Mouse (Mus musculus) gastrocnemius, postnatal 14 days (tissue): ENCODE results near the gene Bcan. TPM values are rescaled to one million over a fixed set of nuclear protein-coding genes. Genes with fewer than 3 reads are reported as not detected.
A peak's percentile ranks its signal among the peaks of the same experiment; 100 is the strongest.

ENCODE experiments used
- DNase-seq: peaks from one replicate; pipeline ENCODE4 v3.0.0; 2021; ENCODE audit warnings: mixed read lengths
- intact Hi-C: fragments of 180-260 bp; cut with DNase I; formaldehyde crosslinking; loops from one replicate; pipeline ENCODE4 v1.15.1; 2025; ENCODE audit warnings: low total_unique reads
- total RNA-seq, 2 experiments: library from RNA; stranded (reverse); gene quantifications; 2 replicates each; pipeline ENCODE4 v1.2.3; 2021

Bcan gene
- total RNA-seq, 2 experiments from 2014 or later: 0.08 to 0.16 TPM

DNA sequence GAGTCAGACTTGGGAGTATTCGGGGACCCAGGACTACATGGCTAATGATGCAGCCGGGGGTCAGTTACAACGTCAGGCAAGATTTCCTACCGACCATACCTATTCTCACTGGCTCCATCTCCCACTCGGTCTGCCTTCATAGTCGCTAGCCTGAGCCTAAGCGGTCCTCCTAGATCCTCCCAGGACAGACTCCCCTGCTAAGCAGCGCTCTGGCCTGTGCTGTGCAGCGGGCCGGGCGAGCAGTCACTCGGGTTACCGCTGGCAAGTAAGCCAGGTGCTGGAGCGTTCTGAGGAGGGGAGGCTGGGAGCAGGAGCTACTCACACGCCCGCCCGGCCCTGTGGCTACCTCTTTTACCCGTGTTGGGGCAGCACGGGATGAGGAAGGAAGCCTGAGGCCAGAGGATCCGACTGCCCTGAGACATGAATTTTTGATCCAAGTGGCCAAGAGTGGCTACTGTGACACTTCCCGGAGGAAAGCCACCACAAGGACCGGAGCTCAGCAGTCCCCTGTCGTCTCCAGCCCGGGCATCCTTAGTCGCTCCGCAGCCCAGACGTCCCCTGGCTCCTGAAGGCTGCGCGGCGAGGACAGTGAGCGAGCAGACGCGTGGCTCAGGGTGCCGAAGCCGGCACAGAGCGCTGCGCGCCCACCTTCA lies 661 bp downstream of the Bcan start:
- no peak for DNase-seq
- intact Hi-C loops: no loop called here

DNA sequence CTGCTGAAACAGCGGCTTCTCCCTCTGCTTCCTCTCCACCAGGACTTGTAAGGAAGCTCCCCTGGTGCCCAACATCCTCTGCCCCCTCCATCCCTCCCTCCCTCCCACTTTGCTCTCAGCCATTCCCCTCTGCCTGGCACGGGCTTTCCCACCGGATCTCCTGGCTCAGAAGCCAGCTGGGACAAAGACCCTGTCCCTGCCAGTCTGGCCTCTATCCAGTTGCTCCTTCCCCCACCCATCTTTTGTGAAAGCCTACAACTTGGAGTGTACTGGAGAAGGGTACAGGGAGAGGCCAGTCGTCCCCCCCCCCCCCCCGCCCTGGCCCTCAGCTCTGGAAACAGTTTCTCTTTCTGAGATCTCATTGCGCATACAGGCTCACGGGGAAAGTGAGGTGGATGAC lies 1.3 kb downstream of the Bcan start:
- intact Hi-C loops: no loop called here
- no peak for DNase-seq

DNA sequence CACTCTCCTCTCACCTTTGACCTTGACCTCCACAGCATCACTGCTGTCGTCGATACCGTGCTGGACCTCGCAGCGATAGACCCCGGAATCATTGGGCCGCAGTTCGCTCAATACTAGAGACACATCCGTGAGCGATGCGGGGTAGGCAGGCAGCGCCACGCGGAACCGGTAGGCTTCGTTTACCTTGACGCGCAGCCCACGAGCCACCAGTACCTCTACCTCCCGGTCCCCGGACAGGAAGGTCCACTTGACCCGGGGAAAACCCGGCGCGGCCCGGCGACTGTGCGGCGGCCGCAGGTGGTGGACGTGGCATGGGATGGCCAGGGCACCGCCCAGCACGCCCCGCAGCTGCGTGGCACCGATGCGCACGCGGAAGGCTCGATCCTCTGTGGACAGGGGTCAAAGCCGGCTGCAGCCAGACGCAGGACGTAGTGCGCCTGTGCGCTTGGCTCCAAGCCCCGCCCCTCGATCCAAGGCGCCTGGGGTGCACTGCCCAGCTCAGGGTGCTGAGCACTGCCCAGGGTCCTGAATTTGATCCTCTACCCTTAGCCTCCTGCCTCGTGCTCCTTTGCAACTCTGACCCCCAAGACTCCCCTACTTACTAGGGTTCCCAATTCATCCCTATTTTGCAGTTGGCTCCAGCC lies 2.9 kb downstream of the Bcan start:
- no peak for DNase-seq

DNA sequence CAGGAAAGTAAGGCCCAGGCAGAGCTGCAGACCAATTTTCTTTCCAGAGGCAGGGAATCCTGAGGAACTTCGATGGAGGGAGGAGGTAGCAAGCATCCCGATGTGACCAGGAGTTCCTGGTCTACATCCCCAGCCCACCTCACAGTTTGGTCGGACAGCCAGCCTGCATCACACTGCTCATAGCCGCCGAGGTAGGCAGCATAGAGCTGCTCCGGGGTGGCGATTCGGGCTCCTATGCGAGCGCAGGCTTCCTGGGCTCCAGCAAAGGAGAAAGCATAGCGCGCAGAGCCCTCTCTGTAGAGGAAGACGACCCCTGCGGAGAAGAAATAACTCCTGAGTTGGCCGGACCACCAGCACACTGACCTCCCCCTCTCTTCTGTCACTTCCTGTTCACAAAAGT lies 3.6 kb downstream of the Bcan start:
- DNase-seq: no peak
- intact Hi-C loops: no loop called here

More for the DNA sequence above, 2.9 kb downstream of the Bcan start:
- intact Hi-C loops: no loop called here

DNA sequence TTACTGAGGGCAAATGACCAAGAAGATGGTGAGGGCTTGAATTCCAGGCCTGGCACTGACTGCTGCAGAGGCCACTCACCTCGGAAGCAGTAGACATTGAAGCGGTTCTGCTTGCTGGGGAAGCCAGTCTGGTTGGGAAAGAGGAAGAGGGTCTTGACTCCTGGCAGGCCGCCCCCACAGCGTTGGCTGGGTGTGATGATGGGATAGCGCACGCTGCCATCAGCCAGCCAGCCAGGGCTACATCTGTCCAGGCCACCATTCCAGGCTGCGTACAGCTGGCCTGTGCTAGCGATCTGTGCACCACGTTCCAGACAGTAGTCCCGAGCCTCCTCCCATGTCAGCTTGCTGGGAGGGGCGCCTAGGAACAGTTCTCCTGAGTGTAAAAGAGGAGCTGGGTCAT lies 4.7 kb downstream of the Bcan start:
- intact Hi-C loops: no loop called here
- DNase-seq: no peak

DNA sequence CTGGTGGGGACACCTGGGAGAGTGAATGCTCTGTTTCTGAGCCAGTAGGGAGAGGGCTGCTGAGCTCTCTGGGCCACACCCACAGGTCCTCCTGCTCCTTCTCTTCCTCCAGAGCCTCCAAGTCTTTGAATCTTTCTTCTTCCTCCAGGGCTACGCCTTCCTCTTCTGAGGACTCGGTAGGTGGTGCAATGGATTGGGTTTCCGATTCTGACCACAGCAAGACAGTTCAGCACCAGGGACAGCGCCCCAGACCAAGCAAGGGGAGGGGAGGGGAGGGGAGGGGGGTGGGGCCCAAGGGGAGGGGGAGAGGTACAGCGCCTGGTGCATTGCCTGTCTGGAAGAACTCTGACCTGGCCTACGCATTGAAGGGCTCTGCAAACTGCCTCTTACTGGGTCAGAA lies 6.6 kb downstream of the Bcan start:
- no peak for DNase-seq
- intact Hi-C loops: no loop called here

DNA sequence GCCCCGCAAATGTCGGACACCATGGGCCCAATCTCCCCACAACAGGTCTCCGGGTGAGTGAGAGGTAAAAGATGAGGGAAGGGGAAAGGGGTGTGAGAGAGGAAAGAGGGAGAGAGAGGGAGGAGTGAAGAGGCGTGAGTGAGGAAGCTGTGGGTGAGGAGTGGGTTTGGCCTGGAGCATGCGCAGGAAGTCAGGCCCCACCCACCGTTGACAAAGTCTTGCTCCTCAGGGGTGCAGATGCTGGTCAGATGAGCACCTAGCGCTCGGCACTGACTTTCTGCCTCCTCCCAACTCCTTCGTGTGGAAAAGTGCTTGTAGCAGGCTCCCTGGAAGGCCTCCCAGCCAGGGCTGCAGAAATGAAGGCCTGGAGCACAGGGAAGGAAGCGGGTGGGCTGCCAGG lies 10.1 kb downstream of the Bcan start:
- intact Hi-C loops: loop anchor here (10.0 kb wide), 1 partner anchor 55 kb away; the partner anchor contains the start of genes Isg20l2 and Rrnad1
- DNase-seq: no peak

DNA sequence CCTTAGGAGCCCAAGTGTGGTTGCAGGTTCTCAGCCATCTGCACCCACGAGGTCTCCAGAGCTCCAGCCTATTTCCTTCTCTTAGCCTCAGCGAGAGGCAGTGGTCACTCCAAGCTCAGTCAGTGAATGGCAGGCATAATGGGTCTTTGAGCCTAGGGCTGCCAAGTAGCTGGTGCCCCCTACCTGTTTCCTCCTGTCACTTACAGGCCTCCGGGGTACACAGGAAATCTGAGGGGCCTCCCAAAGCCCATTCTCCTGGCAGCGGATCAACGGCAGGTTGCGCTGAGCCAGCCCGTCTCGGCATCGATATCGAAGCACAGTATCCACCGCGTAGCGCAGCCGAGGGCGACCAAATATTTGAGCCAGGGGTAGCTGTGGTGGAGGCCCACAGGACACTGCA lies 12.0 kb downstream of the Bcan start:
- DNase-seq: no peak
- intact Hi-C loops: loop anchor here (10.0 kb wide), 1 partner anchor 53 kb away; the partner anchor contains the start of genes Isg20l2 and Rrnad1

DNA sequence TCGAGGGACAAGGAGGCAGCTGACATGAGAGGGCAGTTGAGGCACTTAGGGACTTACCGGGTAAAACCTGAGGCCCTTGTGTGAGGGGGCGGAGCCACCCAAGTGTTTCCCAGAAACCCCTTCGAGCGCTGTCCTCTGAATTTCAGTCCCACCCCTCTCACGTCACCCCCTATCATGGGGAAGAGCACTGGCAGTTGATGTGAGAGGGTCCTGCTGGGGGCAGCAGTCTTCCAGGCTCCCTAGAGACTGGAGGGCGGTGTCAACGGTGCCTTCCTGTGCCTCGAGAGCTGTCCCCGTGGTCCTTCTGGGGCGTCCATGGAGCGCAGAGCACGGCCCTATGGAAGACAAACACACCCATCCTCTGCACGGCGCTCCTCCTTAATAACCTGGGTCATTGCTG lies 12.4 kb downstream of the Bcan start:
- intact Hi-C loops: loop anchor here (10.0 kb wide), 1 partner anchor 53 kb away; the partner anchor contains the start of genes Isg20l2 and Rrnad1
- no peak for DNase-seq

DNA sequence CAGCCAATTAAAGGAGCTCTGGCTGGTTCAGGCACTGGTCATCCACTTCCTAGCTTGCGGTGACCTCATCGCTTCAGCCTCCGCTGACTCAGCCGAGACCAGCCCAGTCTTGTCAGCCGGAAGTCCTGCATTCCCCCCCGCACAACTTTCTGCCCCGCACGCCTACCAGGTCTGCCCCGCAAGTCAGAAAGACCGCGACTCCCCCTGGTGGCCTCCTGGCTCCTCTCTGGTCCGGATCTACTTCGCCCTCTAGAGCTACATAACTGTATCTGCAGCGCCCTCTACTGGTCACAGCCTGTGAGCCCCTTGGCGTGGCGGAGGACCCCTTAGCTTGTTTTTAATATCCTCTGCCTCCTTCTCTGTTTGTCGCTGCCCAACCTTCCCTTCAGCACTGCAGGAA lies 13.2 kb downstream of the Bcan start:
- intact Hi-C loops: loop anchor here (10.0 kb wide), 1 partner anchor 52 kb away; the partner anchor contains the start of genes Isg20l2 and Rrnad1
- peak; percentile 97 for DNase-seq

DNA sequence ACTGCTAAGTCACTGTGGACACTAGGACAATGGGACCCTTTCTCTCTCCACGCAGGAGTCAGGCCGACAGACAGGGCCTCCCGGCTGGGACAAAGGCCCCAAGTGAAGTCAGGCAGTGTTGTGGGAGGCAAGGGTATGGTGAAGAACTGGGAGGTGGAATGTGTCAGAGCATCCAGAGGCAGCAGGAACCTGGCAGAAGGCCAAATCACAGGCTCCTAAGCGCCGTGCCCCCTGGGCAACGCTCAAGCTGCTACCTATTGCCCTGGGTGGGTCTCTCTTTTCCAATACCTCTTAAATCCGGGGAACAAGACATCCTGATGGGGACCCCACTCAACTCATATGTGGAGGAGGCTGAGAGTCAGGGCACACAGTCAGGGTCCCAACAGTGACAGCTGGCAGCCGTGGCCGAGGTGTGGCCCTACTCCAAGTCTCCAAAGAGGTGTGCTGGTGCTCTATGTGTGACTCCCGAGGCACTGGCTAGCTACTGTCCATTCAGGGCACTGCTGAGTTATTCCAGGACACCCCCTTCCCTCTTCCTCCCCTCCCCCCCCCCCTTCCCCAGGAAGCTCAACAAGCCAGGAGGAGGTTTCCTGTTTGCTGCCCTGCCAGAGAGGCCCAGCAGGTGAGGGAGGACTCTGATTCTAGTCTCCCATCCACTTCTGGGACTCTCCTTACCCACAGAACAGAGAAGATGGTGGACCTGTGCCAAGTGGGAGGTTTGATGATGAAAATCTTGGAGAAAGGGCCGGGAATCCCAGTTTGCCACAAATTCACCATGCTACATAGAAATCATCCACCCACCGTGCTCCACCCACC lies 14.3 kb downstream of the Bcan start:
- DNase-seq: no peak
- intact Hi-C loops: loop anchor here (2.0 to 10.0 kb wide), 2 partner anchors 15 to 51 kb away; partner anchors contain the start of genes Isg20l2, Nes and Rrnad1

DNA sequence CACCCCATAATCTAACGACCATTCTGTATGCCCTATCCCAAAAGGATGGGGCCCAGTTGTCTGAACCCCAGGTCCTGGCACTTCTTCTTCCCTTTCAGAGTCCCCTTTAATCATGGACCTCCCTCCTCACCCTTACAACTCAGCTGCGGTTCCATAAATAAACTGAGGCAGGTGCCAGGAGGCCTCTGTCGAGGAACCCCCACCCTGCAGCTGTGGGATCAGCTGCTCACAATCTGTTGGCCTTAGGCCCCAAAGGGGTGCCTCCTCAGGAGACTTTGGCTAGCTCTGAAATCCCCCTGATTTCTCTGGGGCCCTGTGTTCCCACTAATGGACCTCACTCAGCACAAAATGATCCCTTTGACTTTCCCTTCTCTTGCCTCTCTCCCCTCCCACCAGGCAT lies 15.9 kb downstream of the Bcan start:
- intact Hi-C loops: loop anchor here (2.0 to 10.0 kb wide), 2 partner anchors 13 to 49 kb away; partner anchors contain the start of genes Isg20l2, Nes and Rrnad1
- no peak for DNase-seq

DNA sequence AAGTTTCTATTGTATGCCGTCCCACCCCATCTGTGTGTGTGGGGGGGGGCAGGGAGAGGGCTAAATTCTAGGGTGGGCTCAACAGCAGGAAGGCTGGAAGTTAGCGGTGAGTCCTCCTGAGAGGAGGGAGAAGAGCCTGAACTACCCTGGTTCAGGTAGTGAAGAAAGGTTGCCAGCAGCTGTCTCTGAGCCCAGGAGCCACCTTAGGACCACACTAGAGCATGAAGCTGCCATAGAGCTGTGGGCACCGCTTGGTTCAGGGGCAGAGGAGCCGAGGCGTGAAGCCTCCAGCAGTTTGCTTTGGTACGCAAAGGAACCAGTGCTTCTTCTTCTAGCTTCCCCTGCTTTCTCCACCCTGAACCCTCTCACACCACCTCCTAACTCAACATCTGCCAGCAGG lies 16.4 kb downstream of the Bcan start:
- intact Hi-C loops: loop anchor here (2.0 to 10.0 kb wide), 2 partner anchors 13 to 49 kb away; partner anchors contain the start of genes Isg20l2, Nes and Rrnad1
- no peak for DNase-seq

DNA sequence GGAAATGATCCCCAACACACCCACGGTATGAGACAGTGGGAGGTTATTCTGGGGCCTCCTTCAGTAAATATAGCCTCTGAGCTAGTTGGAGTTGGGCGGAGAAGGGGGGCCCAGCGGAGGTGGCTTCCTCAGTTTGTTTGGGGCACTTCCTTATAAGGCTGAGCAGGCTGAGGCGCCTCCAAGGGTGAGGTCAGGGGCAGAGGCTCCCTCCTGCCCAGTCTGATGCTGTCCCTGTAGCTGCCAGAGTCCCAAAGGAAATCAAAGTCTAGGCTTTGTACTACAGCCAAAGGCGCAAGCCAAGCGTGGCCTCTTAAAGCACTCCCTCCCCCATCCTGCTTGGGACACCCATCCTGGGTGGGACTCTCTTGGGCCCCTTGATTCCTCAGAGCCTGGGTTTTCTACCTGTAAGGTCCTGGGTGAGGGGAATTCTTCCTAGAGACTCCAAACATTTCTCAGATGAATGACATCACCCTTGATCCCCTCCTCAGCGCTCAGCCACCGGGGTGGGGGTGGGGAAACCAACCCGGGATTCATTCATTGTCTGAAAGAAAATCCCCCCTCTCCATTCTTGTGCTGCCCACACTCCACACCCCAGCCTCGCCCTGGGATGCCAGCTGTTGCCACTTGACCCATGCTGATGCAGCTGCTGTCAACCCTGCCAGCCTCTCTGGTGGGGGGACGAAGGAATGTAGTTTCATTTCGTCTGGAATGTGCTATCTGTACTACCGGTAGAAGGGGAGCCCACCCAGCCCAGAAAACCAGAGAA lies 17.0 kb downstream of the Bcan start:
- intact Hi-C loops: loop anchor here (10.0 kb wide), 1 partner anchor 48 kb away; the partner anchor contains the start of genes Isg20l2 and Rrnad1
- DNase-seq: peak; percentile 60

DNA sequence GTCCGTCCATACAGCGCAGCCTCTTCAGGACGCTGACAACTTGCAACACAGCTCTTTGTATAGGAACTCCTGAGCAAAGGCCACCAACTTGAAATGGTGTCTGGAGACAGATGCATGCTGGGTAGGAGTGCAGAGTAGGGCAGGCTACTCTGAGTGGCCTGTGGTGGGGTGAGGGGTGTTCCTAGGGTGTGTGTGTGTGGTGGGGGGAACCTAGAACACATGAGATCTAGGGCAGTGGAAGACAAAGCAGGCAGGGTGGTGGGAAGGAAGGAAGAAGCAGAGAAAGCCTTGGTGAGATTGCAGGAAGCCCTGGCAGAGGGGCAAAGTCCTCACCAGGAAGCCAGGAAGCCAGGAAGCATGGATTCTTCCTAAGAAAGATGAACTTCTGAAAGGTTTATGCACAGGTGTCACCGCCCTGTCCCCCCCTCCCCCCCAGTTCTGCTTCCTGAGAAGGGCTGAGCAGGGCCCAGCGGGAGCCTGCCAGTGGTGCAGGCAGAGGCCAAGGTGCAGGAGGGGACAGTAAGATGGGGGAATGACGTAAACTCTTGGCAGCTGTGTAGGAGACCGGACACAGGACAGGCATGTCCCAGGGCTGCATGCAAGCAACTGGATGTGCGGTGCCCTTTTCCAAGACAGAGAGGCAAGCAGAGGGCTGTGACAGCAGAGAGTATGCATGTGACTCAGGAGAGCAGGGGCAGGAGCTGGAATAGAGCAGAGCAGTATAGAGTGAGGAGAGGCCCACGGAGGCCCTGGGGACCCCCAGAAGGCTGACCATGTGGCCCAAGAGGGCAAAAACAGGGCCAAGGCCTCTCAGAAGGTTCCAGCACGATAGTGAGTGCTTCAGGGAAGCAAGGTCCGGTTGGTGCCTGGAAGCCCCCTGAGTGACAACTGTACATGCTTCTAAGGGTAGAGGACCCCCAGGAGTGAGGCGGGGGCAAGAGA lies 17.9 kb downstream of the Bcan start:
- intact Hi-C loops: loop anchor here (10.0 kb wide), 1 partner anchor 47 kb away; the partner anchor contains the start of genes Isg20l2 and Rrnad1
- peak; percentile 73 for DNase-seq

DNA sequence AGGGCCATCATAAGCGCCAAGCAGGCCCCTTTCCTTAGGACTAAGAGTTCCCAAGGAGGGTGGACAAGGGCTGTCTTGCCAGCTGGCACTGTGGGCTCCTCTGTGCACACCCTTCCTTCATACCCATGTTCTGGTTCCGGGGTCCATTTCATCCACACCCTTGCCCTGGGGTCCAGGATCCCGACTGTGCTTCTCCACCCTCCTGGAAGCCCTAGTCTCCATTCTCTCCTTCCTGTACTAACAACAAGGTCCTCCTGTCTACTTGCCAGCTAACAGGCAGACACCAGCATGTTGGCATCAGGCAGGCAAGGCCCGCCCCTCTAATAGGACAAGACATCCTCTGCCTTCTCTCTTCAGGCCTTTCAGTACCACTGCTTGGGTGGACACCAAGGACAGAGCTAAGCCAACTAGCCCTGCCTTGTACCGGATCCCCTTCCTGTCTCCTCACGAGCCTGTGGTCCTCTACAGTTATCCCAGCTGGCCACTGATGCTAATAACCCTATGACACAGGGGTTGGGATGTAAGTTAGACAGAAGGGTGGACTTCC lies 18.7 kb downstream of the Bcan start:
- intact Hi-C loops: loop anchor here (10.0 kb wide), 1 partner anchor 46 kb away; the partner anchor contains the start of genes Isg20l2 and Rrnad1
- no peak for DNase-seq

DNA sequence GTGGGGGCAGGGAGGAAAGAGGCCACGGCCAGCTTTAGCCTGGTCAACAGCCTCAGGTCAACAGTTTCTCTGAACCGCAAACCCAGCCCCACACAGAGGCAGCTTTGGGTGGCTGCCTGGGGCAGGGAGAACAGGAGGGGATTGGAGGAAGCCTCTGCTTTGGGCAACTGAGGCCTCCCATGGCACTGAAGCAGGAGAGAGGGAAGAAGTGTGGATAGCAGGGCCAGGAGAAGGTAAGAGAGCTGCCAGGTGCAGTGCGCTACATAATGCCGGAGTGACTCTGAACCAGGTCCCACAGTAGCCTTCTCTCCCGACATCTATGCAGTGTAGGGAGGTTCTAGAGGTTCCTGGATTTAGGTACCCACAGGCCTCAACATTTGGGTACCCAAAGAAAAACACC lies 19.3 kb downstream of the Bcan start:
- intact Hi-C loops: loop anchor here (10.0 kb wide), 1 partner anchor 46 kb away; the partner anchor contains the start of genes Isg20l2 and Rrnad1
- DNase-seq: no peak
